Mouse (Mus musculus) small intestine, adult 2 months (tissue): ENCODE measurements around the gene Tmem86a. TPM values are rescaled to one million over a fixed set of nuclear protein-coding genes. Genes with fewer than 3 reads are reported as not detected.

Experiments
- H3K27ac ChIP-seq: fragments of 200-500 bp; 2 replicates; pipeline ENCODE4 v1.5.1; 2012; ENCODE audit warnings: low read depth, low read length, control low read depth, inconsistent platforms; ENCODE audit not compliant: insufficient read depth
- H3K27me3 ChIP-seq: fragments of 200-500 bp; 2 replicates; pipeline ENCODE4 v1.6.1; 2012; ENCODE audit warnings: mild to moderate bottlenecking, moderate library complexity, low read length, inconsistent platforms; ENCODE audit not compliant: control insufficient read depth, insufficient read depth
- H3K36me3 ChIP-seq: fragments of 200-500 bp; 2 replicates; pipeline ENCODE4 v1.6.1; 2012; ENCODE audit warnings: mild to moderate bottlenecking, low read length, control low read depth, inconsistent platforms; ENCODE audit not compliant: control insufficient read depth, insufficient read depth
- H3K4me1 ChIP-seq: fragments of 200-500 bp; 2 replicates; pipeline ENCODE4 v1.6.1; 2012; ENCODE audit warnings: low read length, inconsistent platforms, mixed read lengths; ENCODE audit not compliant: control insufficient read depth, insufficient read depth, insufficient read length
- H3K4me3 ChIP-seq: fragments of 200-500 bp; 2 replicates; pipeline ENCODE4 v1.5.1; 2012; ENCODE audit warnings: low read depth, mild to moderate bottlenecking, control low read depth, inconsistent platforms, low read length, moderate library complexity
- CTCF ChIP-seq: fragments of 200-500 bp; IDR thresholded peaks from 2 replicates; pipeline ENCODE4 v1.5.1; 2012; ENCODE audit warnings: low read depth, mild to moderate bottlenecking, control low read depth, inconsistent platforms, low read length, moderate library complexity, mixed read lengths; ENCODE audit not compliant: insufficient replicate concordance, insufficient read length; ENCODE audit errors: extremely low read depth
- POLR2A ChIP-seq: fragments of 200-500 bp; IDR thresholded peaks from 2 replicates; pipeline ENCODE4 v1.6.1; 2012; ENCODE audit warnings: low read depth, mild to moderate bottlenecking, control low read depth, inconsistent platforms, low read length, moderate library complexity
- WGBS: fragments of 180-500 bp; shearing (Covaris S2); methylation state at CpG from one replicate; pipeline ENCODE4 v1.1.7; 2018; 5-methylcytosine and 5-hydroxymethylcytosine counted together
- polyA plus RNA-seq: library from polyadenylated mRNA; depleted of rRNA; stranded (reverse); fragments of >200 nt; gene quantifications from 2 replicates; pipeline ENCODE4 v1.2.3, GENCODE M21; 2012; rRNA removed

The Tmem86a gene
- polyA plus RNA-seq, 1 experiment: 385 TPM

GRCm38 (mm10) chr7:47099306-47099705 lies 48.9 kb downstream of the Tmem86a start:
- H3K36me3 ChIP-seq: no peaks in the 10 kb centered on the region
- TF ChIP-seq CTCF: no peak
- TF ChIP-seq POLR2A: no peak
- WGBS: 75% methylated on average over 7 of the region's 7 CpGs
- H3K4me3 ChIP-seq: no peak overlapping the region
- no peaks in the 10 kb centered on the region for H3K27me3 ChIP-seq
- H3K27ac ChIP-seq: no peak overlapping the region
- H3K4me1 ChIP-seq: no peaks in the 10 kb centered on the region

- no peaks in the 10 kb centered on the region for H3K36me3 ChIP-seq
- no peaks in the 10 kb centered on the region for H3K4me1 ChIP-seq
- no peaks in the 10 kb centered on the region for H3K27me3 ChIP-seq
- no peak overlapping the region for H3K27ac ChIP-seq
- H3K4me3 ChIP-seq: no peak overlapping the region
- TF ChIP-seq POLR2A (no peak), CTCF (no peak)
- WGBS: 62% methylated on average over 6 of the region's 6 CpGs
These were observed 50.2 kb downstream of the Tmem86a start for GRCm38 (mm10) chr7:47100615-47101014.

- Histone ChIP-seq H3K4me3 (no peak overlapping the region), H3K27ac (no peak overlapping the region), H3K4me1 (no peaks in the 10 kb centered on the region), H3K27me3 (no peaks in the 10 kb centered on the region), H3K36me3 (no peaks in the 10 kb centered on the region)
- TF ChIP-seq CTCF (no peak), POLR2A (no peak)
- 47% methylated on average over 2 of the region's 2 CpGs for WGBS
These were observed 52.6 kb downstream of the Tmem86a start for GRCm38 (mm10) chr7:47102970-47103369.

- H3K36me3 ChIP-seq: no peaks in the 10 kb centered on the region
- H3K27me3 ChIP-seq: no peaks in the 10 kb centered on the region
- H3K27ac ChIP-seq: no peak overlapping the region
- TF ChIP-seq CTCF (no peak), POLR2A (no peak)
- H3K4me1 ChIP-seq: no peaks in the 10 kb centered on the region
- H3K4me3 ChIP-seq: no peak overlapping the region
- WGBS: 65% methylated on average over 1 of the region's 1 CpGs
These were observed 53.4 kb downstream of the Tmem86a start for GRCm38 (mm10) chr7:47103671-47104414.

Other genes with a start within 250 kb of the Tmem86a start
- gene Ldha, start 209.1 kb upstream of the Tmem86a start, polyA plus RNA-seq: 766 and 1,649 TPM in 2 replicates
- gene Ldhc, start 189.4 kb upstream of the Tmem86a start, polyA plus RNA-seq: not detected in 2 replicates
- gene Tsg101, start 130.6 kb upstream of the Tmem86a start, polyA plus RNA-seq: 55.5 and 103 TPM in 2 replicates
- 0.58 and 0.95 TPM in 2 replicates for gene Uevld, start 92.1 kb upstream of the Tmem86a start, polyA plus RNA-seq
- not detected in 2 replicates for gene Gm9999, start 67.0 kb upstream of the Tmem86a start, polyA plus RNA-seq
- gene Spty2d1, start 42.2 kb upstream of the Tmem86a start, polyA plus RNA-seq: 2.2 and 3.6 TPM in 2 replicates
- 1.1 and 1.5 TPM in 2 replicates for gene Ptpn5, start 83.1 kb downstream of the Tmem86a start, polyA plus RNA-seq
- not detected in 2 replicates for gene Mrgpra6, start 154.3 kb downstream of the Tmem86a start, polyA plus RNA-seq
- not detected in 2 replicates for gene Mrgpra9, start 202.2 kb downstream of the Tmem86a start, polyA plus RNA-seq